Mouse (Mus musculus) yolk sac, embryonic 10.5 days (tissue): Measurements from ENCODE around the gene Tnrc6b.

Experiments used
- DNase-seq: peaks from one replicate; pipeline ENCODE4 v3.0.0-alpha.2; 2017; ENCODE audit warnings: low spot score

Tnrc6b gene

DNA sequence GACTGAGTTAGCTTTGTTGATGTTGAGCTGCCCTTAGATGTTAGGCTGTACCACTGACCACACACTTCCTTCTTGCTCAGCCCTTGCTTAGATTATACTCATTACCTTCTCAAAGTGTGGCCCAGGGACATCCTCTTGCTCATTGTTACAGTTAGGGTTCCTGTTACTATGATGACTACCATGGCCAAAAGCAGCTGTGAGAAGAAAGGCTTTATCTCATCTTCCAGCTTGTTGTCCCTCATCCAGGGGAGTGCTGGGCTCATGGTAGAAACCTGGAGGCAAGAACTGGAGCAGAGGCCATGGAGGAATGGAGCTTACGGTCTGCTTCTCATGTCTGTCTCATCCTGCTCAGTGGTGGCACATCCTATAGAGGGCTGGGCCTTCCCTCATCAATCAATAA, 28.9 kb downstream of the Tnrc6b start:
- DNase-seq: no peak

DNA sequence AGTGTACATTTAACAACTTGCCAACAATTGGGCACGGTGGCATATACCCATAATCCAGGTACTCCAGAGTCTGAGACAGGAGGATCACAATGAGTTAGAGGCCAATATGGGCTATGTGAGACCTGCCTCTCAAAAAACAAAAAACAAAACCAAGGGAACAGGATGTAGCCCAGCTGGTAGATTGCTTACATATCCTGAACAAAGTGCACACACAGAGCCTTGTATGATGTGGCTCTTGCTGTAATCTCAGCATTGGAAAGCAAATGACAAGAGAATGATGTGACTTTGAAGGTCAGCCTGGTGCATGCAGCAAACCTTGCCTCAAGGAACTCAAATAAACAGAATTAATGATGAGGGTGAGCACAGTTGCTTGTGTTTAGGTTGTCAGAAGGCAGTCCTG, 30.7 kb downstream of the Tnrc6b start:
- DNase-seq: no peak

DNA sequence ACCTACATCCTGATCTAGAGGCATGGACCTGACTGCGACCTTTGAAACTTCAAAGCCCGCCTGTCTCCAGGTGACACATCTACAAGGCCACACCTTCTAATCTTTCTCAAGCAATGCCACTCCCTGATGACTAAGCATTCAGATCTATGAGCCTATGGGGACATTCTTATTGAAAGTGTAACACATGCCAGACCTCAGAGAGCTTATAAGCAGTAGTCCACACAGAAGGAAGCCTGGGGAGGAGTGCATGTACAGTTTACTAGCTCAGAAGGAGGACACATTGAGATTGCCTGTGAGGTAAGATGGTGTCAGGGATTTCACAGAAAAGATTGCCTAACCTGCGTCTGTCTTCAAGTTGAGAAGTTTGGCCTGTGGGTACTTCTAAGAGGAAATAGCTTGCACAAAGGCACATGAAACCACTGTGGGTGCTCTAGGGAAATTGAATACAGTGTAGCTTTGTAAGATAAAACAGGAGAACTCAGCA, 31.9 kb downstream of the Tnrc6b start:
- DNase-seq: peak; percentile 7

DNA sequence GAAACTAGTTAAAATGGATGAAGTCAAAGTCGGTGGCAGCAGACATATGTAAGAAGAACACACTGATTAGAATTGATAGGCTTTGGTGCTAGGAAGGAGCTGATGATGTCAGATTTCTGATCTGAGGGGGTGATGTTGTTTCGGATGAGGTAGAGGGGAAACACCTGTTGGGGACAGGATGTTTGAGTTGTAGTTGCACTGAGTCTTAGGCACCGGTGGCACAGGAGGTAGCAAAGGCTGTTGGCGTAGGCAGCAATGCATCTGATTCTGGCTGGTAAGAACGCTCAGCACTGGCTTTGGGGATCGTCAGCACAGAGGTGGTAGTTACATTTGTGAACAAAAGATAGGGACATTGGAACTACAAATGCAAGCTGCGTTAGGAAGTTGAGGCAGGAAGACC, 32.5 kb downstream of the Tnrc6b start:
- DNase-seq: no peak

DNA sequence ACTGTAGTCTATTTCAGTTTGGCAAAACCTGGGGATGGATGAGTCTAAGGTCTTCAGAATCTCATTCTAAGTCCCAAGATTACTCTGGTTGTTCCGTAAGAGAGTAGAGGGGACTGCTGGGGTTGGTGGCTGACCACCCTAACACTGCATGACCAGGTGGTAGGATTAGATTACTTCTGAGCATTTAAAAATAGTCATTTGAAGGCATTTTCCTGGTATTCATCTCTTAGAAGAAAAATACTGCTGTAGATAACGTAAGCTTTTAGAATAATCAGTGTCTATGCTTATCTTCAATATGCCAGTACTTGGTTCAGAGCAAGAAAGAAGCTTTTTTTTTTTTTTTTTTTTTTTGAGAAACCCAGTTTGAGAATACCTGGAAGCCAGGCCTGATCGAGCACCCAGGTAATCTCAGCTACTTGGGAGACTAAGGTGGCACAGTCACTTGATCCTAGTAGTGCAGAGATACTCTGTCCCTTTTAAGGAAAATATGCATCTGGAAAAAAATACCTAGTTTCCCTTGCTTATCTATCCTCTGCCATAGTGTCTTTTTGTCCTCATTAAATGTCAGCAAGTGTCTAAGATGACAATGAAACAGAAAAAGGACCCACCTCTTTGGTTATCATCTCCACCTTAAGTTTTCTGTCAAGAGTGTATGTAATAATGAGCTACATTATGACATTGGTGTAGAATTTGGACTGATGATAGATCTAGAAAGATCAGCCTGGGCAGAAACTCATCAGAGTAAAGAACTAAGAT, 33.7 kb downstream of the Tnrc6b start:
- no peak for DNase-seq

DNA sequence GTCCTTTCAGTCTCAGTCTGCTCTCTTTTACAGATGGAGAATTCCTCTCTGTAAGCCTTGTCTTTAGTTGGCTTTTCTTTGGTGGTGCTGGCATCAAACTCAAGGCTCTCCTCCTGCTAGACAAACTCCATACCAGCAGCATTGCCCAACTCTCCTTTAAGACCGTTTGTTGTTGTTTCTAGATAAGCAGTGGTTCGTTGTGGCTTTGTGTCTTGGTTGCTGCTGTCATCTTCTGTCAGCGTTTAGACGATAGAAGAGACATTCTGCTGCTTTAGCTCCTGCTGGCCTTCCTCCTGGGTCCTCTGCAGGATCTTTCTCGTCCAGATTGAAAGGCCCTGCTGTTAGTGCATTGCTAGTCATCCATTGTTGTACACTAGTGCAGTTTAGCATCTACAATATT, 37.9 kb downstream of the Tnrc6b start:
- no peak for DNase-seq

DNA sequence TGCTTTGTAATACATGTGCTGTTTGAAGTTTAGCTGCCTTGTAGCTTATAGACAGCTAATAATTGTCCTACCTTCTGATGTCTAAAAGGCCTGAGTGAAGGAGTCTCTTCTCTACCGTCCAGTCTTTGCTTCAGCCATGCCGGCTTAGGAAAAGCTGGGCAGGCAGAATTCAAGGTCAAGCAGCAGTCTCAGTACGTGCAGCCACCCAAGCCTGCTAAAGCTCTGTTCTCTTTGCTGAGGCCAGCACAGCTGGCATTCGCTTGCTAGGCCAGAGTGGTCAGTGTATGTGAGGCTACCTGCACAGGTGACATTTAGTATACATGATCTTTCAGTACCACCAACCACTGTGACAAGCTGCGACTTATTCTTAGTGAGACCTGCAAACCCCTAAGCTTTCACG, 42.2 kb downstream of the Tnrc6b start:
- no peak for DNase-seq

DNA sequence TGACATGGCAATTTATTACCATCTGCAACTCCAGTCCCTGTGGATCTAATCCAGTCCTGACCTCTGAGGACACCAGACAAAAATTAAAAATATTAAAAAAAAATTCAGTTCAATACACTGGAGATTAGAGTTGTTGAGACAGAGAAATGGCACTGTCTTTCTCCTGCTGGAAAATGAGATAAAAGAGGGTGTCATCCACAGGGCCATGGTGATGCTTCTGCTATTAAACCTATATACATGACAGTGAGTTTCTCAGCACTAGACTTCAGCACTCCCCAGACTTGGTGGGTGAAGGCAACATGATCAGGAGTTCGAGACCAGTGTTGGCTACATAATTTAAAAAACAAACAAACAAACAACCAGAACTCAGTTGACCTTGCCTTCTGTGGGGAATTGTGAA, 43.0 kb downstream of the Tnrc6b start:
- no peak for DNase-seq

DNA sequence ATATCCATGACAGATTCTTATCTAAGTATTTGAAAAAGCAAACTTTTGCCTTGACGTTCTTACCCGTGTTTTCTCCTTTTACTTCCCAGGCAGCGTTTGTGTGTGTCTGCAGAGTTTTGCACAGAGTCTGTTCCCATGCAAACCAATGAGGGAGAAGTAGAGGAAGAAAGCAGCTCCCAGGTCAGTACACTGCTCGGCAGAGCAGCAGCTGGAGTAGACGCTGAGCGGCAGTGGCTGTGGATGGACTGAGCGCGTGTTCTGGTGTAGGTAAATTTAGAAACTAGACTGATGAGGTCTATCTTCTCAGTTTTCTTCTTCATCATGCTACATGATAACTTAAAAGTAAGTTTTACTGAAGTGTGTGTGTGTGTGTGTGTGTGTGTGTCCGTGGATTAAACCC, 48.3 kb downstream of the Tnrc6b start:
- no peak for DNase-seq

DNA sequence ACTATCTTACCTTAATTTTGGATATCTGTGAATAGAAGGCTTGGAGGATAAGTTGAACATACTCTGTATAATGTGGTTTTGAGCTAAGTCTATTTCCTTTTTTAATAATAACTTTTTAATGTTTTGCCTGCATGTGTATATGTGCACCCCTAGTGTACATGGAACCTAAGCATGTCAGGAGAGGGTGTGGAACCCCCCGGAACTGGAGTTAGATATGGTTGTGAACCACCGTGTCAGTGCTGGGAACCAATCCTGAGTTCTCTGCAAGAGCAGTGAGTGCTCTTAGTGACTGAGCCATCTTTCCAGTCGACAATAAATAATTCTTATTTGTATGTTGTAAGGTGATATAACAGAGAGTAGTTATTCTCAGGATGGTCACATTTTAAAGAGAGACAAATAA, 49.4 kb downstream of the Tnrc6b start:
- DNase-seq: no peak

DNA sequence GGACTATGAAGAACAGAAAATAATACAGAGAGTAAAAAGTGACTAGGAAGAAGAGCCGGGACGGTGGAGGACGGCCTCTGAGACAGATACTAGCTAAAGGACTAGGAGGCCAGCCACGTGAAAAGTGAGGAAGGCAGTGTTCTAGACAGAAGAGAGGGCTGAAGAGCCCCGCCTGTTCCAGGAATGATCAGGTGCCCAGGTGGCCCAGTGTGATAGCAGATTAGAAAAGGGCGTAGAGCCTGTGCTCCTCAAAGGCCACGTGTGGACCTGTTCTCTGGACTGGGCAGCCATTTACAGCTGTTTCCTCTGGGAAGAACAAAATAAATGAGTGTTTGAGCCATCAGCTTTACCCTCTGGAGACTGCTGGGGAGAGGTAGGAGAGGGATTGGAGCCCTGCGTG, 49.8 kb downstream of the Tnrc6b start:
- peak; percentile 34 for DNase-seq

DNA sequence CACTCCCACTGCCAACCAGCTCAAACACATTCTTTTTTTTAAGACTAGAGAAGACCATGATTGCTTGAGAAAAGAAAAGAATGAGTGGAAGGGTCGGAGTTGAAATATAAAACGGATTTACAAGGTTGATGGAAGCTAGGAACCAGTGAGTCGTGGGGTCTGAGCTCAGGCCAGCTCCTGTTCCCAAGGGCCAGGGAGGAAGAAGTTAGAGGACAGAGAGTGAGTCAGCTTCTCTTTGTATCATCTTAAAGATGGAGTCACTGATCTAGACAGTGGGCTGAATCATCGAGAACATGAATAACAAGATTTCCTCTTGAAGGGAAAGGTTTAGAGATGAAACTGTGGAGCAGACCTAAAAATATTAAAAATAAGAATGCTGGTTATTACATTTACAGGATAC, 51.5 kb downstream of the Tnrc6b start:
- DNase-seq: no peak

DNA sequence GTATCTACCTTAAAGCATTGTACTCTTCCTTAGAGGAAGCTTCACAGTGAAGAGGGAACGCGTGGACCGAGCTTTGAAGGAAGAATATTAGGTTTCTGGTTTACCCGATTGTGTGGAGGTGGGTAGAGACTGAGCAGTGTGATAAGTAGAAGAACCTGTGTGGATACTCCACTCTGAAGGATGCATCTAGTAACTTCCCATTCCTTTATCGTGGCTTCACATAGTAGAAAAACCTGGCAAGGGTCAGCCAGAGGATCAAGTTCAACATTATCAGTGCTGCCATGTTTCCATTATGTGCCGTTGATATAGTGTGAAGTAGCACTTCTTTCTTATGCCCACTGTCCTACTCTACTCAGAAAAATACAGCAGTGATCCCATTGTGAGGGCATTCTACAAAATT, 53.6 kb downstream of the Tnrc6b start:
- DNase-seq: no peak

DNA sequence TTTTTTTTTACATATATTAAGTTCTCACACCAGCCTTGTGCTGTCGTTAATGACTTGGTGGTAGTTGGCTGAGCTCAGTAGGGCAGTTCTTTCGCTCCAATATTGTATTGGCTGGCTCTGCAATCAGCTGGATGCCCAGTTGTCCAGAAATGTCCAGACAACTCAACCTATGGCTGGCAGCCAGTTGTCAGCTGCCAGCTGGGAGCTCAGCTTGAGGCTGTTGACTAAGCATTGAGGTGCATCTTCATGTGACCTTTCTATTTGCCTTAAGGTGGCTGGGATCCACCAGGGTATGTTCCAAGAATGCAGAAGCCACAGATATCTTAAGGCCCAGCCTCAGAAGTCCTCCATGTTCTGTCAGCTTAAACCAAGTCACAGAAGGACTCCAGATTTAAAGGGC, 54.3 kb downstream of the Tnrc6b start:
- no peak for DNase-seq

DNA sequence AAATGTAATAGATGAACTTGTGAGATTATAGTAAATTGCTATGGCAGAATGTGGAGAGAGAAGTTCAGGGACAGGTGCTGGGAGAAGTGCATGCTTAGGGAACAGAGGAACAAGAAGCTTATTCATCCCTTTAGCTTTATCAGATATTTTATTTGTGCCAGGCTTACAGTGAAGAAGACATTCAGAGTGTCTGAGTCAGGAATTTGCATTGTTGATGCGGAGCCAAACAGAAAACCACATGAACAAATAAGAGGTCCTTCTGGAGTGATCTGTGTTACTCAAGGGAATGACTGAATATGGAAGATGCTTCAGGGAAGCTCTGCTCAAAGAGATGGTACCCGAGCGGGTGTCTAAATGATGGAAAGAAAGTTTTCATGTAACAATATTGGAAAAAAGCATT, 57.1 kb downstream of the Tnrc6b start:
- no peak for DNase-seq

DNA sequence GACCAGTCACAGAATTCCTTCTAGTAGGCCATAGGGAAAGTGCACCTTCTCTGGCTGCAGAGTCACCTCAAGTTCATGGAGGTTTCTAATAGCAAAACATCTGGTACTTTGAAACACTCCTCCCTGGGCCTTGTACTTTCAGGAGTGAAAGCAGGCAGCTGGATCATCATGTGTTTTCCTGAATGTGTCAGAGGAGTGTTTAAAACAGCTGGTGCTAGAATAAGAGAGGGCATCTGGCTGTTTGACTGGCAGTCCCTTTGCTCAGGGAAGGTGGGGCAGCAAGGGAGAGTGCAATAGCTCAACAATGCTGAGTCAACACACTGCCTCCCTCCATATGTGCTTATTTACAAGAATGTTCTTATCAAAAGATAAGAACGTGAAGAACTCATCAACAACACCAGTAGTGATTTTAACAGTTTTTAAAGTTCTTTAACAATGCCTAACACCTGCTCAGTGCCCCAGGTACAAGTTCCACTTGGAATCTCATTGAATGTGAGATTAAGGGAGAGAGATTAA, 60.9 kb downstream of the Tnrc6b start:
- DNase-seq: no peak

DNA sequence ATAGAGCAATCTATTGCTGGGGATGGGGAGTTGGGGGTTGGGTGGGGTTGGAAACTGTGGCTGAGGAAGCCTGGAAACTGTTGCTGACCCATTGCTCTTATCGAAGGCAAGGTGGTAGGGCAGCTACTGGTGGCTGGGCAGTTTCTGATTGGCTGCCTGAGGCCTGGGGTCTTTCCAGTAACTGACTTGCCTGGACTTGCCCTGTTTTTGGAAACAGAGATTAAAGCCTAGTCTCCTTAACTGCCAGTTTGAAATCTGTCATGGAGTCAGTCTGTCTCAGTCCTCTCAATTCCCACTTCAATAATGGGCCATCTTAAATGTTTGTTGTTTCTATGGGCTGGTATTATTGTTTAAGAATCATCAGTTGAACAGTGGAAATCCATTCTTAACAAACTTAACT, 63.6 kb downstream of the Tnrc6b start:
- DNase-seq: no peak

DNA sequence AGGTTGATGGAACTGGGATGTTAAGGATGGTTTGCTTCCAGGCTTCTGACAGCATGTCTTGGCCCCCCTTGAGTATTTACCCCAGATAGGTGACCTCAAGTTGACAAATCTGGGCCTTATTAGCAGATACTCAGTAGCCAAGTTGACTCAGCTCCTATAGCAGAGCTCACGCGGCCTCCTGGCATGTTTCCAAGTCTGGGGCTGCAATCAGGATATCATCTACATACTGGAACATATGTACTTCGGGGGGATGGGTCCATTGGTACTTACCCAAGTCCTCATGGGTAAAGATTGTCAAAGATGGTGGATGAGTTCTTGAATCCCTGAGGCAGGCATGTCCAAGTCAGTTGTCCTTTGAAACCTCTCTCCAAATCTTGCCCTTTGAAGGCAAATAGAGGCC, 67.9 kb downstream of the Tnrc6b start:
- DNase-seq: no peak

DNA sequence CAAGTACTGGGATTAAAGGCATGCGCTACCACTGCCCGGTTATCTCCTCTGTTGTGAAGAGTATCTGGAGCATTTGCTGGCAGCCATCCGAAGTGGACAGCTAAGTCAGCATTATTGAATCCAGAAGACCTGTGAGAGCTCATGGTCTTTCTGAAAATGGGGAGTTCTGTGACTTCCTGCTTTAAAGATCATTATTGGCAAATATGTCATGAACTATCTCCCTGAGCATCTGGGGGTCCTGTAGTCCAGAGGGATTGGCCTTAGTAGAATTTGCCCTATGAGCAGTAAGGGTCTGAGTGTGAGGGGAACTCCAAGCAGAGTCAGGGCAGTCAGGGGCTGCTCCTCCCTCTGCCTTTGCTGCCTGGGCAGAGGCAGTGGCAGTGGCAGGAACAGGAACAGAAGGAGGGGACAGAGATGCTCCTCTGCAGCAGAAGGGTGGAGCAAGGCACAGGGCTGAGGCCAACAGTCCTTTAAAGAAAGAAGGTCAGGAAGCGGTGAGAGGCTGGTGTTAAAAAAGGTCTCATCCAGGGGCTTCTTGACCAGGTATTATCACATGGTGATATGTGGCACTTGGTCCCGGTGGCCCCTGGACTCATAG, 69.1 kb downstream of the Tnrc6b start:
- no peak for DNase-seq

DNA sequence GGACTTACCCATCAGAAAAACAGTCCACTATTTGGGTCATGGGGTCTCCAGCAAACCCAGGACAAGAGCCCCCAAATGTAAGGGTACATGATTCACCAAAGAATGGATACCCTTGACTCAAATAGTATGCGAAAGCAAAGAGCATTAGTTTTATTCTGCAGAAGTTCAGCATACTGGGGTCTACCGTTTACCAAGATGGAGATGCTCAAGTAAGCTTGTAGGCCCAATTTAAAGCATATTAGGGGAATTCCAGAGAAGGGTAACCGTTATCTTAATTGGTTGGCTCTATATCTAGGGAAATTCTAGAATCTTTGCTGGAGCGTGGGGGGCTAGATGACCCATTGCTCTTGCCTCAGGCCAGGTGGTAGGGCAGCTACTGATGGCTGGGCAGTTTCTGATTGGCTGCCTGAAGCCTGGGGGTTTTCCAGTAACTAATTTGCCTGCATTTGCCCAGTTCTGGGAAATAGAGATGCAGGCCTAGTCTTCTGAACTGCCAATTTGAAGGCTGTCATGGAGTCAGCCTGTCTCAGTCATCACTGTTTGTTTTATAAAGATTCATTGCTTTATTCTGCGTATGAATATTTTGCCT, 70.2 kb downstream of the Tnrc6b start:
- no peak for DNase-seq

DNA sequence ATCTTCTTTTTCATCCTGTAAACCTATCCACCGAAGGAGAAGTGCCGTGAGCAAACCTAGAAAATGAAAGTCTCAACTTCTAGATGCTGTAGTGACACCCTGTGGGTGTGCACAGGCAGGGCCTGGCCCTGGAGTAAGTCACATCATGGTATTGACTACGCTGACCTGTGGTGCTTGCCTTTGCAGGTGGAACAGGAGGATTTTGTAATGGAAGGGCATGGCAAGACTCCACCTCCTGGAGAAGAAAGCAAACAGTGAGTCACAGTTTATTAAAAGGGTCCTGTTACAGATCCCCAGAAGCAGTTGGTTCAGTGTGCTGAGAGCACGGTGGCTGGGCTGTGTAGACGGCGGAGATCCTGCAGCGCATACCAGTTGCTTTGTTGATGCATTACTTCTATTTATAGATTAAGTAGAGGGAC, 73.4 kb downstream of the Tnrc6b start:
- DNase-seq: no peak

DNA sequence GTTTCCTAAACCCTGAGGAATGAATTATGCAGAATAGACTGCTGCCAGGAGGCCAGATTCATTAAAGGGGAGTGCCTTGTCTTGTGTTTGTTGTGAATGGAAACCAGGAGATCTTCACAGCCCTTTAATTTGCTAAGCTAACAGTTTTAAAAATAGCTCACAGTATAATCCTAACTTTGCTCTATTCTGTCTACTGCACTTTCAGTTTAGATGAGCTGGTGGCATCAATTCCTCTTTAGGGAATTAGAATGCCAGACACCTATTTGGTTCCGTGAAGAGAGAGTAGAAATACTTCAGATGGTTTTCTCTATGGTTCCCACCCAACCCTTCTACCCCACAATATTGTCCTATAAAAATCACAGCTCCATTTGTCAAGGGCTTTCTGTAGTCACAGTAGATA, 74.6 kb downstream of the Tnrc6b start:
- DNase-seq: no peak

DNA sequence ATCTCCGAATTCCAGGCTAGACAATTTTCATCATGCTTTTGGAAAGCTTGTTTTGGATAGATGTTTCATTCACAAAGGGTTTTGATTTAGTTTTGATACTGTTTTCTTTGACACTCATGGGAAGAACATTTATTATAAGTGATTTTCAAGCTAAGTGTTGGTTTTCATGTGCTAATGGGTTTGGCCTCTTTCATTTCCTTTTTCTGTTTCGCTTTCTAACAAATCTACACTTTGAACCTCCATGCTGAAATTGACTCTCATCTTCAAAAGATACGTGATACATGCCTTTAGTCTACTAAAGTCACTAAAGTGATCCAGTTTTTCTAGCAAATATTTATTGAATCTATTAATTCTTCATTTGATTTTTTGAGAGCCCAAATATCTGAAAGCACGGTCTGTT, 76.6 kb downstream of the Tnrc6b start:
- no peak for DNase-seq
